Mouse (Mus musculus): ENCODE measurements around the gene Csf2rb.
"Not testable (repeated sequence)": the region's sequence is repeated elsewhere in the genome, so short reads cannot be mapped to it uniquely, and the experiment has no call there.

Gene Csf2rb

GRCm38 (mm10) chr15:78327753-78328341 is 2.3 kb downstream of the Csf2rb start:
- in situ Hi-C loops (cut with MboI, MseI) = not testable (repeated sequence)

- in situ Hi-C loops (cut with MboI, MseI) = no loop called here
These were observed 3.1 kb downstream of the Csf2rb start for GRCm38 (mm10) chr15:78328520-78329097.

- in situ Hi-C loops (cut with MboI, MseI) = not testable (repeated sequence)
These were observed 4.4 kb downstream of the Csf2rb start for GRCm38 (mm10) chr15:78329972-78330371.

GRCm38 (mm10) chr15:78330706-78331105 is 5.2 kb downstream of the Csf2rb start:
- in situ Hi-C loops (cut with MboI, MseI) = no loop called here

- in situ Hi-C loops (cut with MboI, MseI) = no loop called here
These were observed 6.2 kb downstream of the Csf2rb start for GRCm38 (mm10) chr15:78331523-78332340.

GRCm38 (mm10) chr15:78332981-78333380 is 7.4 kb downstream of the Csf2rb start:
- in situ Hi-C loops (cut with MboI, MseI) = no loop called here

GRCm38 (mm10) chr15:78334380-78334779 is 8.8 kb downstream of the Csf2rb start:
- in situ Hi-C loops (cut with MboI, MseI) = no loop called here

- in situ Hi-C loops (cut with MboI, MseI) = loop anchor here (5.0 kb wide), 2 partner anchors 83 to 158 kb away; no protein-coding TSS in a partner anchor
These were observed 14.3 kb downstream of the Csf2rb start for GRCm38 (mm10) chr15:78339627-78340423.

- in situ Hi-C loops (cut with MboI, MseI) = loop anchor here (5.0 kb wide), 1 partner anchor 84 kb away; no protein-coding TSS in a partner anchor
These were observed 15.4 kb downstream of the Csf2rb start for GRCm38 (mm10) chr15:78340919-78341318.

GRCm38 (mm10) chr15:78343683-78344082 is 18.1 kb downstream of the Csf2rb start:
- in situ Hi-C loops (cut with MboI, MseI) = loop anchor here (5.0 kb wide), 1 partner anchor 86 kb away; no protein-coding TSS in a partner anchor

- in situ Hi-C loops (cut with MboI, MseI) = loop anchor here (5.0 kb wide), 1 partner anchor 87 kb away; no protein-coding TSS in a partner anchor
These were observed 19.0 kb downstream of the Csf2rb start for GRCm38 (mm10) chr15:78344567-78344966.

GRCm38 (mm10) chr15:78351586-78352165 is 26.1 kb downstream of the Csf2rb start:
- in situ Hi-C loops (cut with MboI, MseI) = loop anchor here (10.0 kb wide), 1 partner anchor 1527 kb away; no protein-coding TSS in a partner anchor

GRCm38 (mm10) chr15:78354958-78355357 is 29.4 kb downstream of the Csf2rb start:
- in situ Hi-C loops (cut with MboI, MseI) = loop anchor here (10.0 kb wide), 1 partner anchor 1530 kb away; no protein-coding TSS in a partner anchor

- in situ Hi-C loops (cut with MboI, MseI) = loop anchor here (10.0 kb wide), 1 partner anchor 1531 kb away; no protein-coding TSS in a partner anchor
These were observed 30.0 kb downstream of the Csf2rb start for GRCm38 (mm10) chr15:78355548-78355947.

- in situ Hi-C loops (cut with MboI, MseI) = no loop called here
These were observed 40.4 kb downstream of the Csf2rb start for GRCm38 (mm10) chr15:78365916-78366315.

- in situ Hi-C loops (cut with MboI, MseI) = no loop called here
These were observed 41.3 kb downstream of the Csf2rb start for GRCm38 (mm10) chr15:78366875-78367274.

GRCm38 (mm10) chr15:78367811-78368210 is 42.3 kb downstream of the Csf2rb start:
- in situ Hi-C loops (cut with MboI, MseI) = no loop called here

GRCm38 (mm10) chr15:78368926-78369346 is 43.4 kb downstream of the Csf2rb start:
- in situ Hi-C loops (cut with MboI, MseI) = no loop called here

- in situ Hi-C loops (cut with MboI, MseI) = no loop called here
These were observed 44.1 kb downstream of the Csf2rb start for GRCm38 (mm10) chr15:78369641-78370040.

- in situ Hi-C loops (cut with MboI, MseI) = no loop called here
These were observed 47.2 kb downstream of the Csf2rb start for GRCm38 (mm10) chr15:78372796-78373195.

GRCm38 (mm10) chr15:78374204-78374603 is 48.7 kb downstream of the Csf2rb start:
- in situ Hi-C loops (cut with MboI, MseI) = no loop called here

Measured in T-helper 2 cell (primary cell).